Mouse (Mus musculus): ENCODE measurements at regions not wholly inside any gene's neighbourhood (a gene's known extent, or its start where the extent isn't known, plus 50 kb on each side); places are given as distances from the start of the nearest gene placed in this dataset.

GRCm38 (mm10) chr12:117449080-117449479 is 67.2 kb upstream of the Rapgef5 start:
- TF ChIP-seq CTCF (IDR thresholded peaks at IDR 0.05; ENCODE audit: extremely low read depth, insufficient read depth, insufficient read length, insufficient replicate concordance) (no peak), POLR2A (IDR thresholded peaks at IDR 0.05; ENCODE audit: low read depth, low read length) (no peak)
